Comparison of ENCODE assay signal across 10 mouse cellular contexts in the genomic region with DNA sequence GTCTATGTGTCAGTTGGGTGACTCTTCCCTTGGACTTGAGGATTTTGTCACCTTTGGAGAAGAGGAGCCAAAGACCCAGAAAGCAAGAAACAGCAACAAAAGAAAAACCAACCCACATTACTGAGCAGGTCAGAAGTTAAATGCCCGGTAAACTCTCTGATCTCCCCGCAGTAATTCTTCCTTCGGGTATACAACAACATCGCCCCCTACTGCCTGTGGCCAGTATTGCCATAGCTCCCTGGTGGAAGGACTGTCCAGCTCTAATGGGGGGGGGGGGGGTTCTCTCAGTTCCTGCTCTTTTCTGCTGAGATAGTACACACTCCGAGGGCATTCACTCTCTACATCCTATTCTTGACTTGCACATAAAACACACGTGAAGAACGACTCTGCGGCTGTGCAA. TPM values are rescaled to one million over a fixed set of nuclear protein-coding genes. Genes with fewer than 3 reads are reported as not detected.
DNase-seq lines count a peak whose midpoint lies in the region; ATAC-seq lines count a peak whose summit lies in the region.
"Had no signal": no experiment of that assay in that cellular context is flagged by ENCODE, and none has a peak within 500 bp of the region (broad histone marks: within the 10 kb centered on the region; RNA-seq: fewer than 3 reads in every experiment).

No protein-coding gene starts in this region.

- H3K9ac ChIP-seq in forebrain, embryonic 11.5 days (ENCODE audit: low read length), result no peak overlapping the region
- no peak overlapping the region for H3K9ac ChIP-seq in forebrain, embryonic 16.5 days (replicated peaks; ENCODE audit: low read depth, low read length)
- H3K9ac ChIP-seq: limb, embryonic 13.5 days had no signal

- no peaks in the 10 kb centered on the region for H3K9me3 ChIP-seq in forebrain, embryonic 11.5 days (ENCODE audit: control insufficient read depth, low read length)
- no peaks in the 10 kb centered on the region for H3K9me3 ChIP-seq in forebrain, embryonic 16.5 days (ENCODE audit: control insufficient read depth, low read length)
- H3K9me3 ChIP-seq: limb, embryonic 13.5 days had no signal

- H3K4me2 ChIP-seq in forebrain, embryonic 11.5 days (ENCODE audit: low read depth, low read length, severe bottlenecking), result no peak overlapping the region
- H3K4me2 ChIP-seq in forebrain, embryonic 16.5 days (ENCODE audit: low read length), result no peak overlapping the region

- intact Hi-C loops in left cerebral cortex, postnatal 4 days (cut with DNase I), result loop anchor here (5.0 kb wide), 1 partner anchor 144 kb away; no protein-coding TSS in a partner anchor
- intact Hi-C loops in left cerebral cortex, postnatal 36 days (cut with DNase I), result loop anchor here (1.0 kb wide), 1 partner anchor 145 kb away; no protein-coding TSS in a partner anchor

- H3K27ac ChIP-seq in forebrain, embryonic 11.5 days (ENCODE audit: low read depth, low read length), result no peak overlapping the region
- no peak overlapping the region for H3K27ac ChIP-seq in forebrain, embryonic 16.5 days (ENCODE audit: low read length)
- H3K27ac ChIP-seq: limb, embryonic 13.5 days had no signal

- no peaks in the 10 kb centered on the region for H3K36me3 ChIP-seq in forebrain, embryonic 11.5 days (ENCODE audit: control insufficient read depth, insufficient read depth, low read length)
- H3K36me3 ChIP-seq in forebrain, embryonic 16.5 days (ENCODE audit: control insufficient read depth, insufficient read depth), result no peaks in the 10 kb centered on the region
- H3K36me3 ChIP-seq: limb, embryonic 13.5 days had no signal

- H3K4me3 ChIP-seq in forebrain, embryonic 11.5 days (ENCODE audit: low read depth, low read length), result no peak overlapping the region
- no peak overlapping the region for H3K4me3 ChIP-seq in forebrain, embryonic 16.5 days (replicated peaks; ENCODE audit: low read length)

- H3K27me3 ChIP-seq in forebrain, embryonic 11.5 days (ENCODE audit: control insufficient read depth, insufficient read depth, low read length), result peaks cover 15% of the 10 kb centered on the region
- peaks cover 9% of the 10 kb centered on the region for H3K27me3 ChIP-seq in forebrain, embryonic 16.5 days (replicated peaks; ENCODE audit: control insufficient read depth, insufficient read depth, low read length)

- DNase-seq in forebrain, embryonic 11.5 days (ENCODE audit: low spot score), result peak; percentile 72
- peak; percentile 73 for DNase-seq in left cerebral cortex, postnatal 4 days
- DNase-seq in left cerebral cortex, postnatal 36 days (ENCODE audit: low spot score in 2 of 2), result no peak
- peak; percentile 65 for DNase-seq in ZHBTc4 (ENCODE audit: low read depth, low spot score)
- DNase-seq in kidney, postnatal 4 days, result peak; percentile 39 to 48
- peak; percentile 43 for DNase-seq in retina, postnatal 7 days (ENCODE audit: low read depth, low spot score)
- DNase-seq in urinary bladder, postnatal 36 days (ENCODE audit: low spot score in 2 of 2), result no peak

- whole genome bisulfite sequencing in forebrain, embryonic 11.5 days, result 30% methylated on average over 8 of the region's 8 CpGs
- 9% methylated on average over 8 of the region's 8 CpGs for WGBS in forebrain, embryonic 16.5 days

- no peaks in the 10 kb centered on the region; the same call in 1 of the 2 replicates for H3K4me1 ChIP-seq in forebrain, embryonic 11.5 days (replicated peaks; ENCODE audit: control insufficient read depth, insufficient read depth, low read length)
- H3K4me1 ChIP-seq in forebrain, embryonic 16.5 days (replicated peaks; ENCODE audit: control insufficient read depth, insufficient read depth, low read length), result 0 out of 2 replicates have a peak, but pooled peaks cover 3% of the 10 kb centered on the region

- ATAC-seq in forebrain, embryonic 11.5 days (replicated peaks; ENCODE audit: low FRiP score), result no peak
- no peak for ATAC-seq in forebrain, embryonic 16.5 days

RNA-seq across cellular contexts. Expression of a gene that starts 30.0 kb away (rescaled TPM):
- 0.07 and 0.08 TPM in 2 replicates for polyA plus RNA-seq in forebrain, embryonic 11.5 days (2014; fragmentation: Nextera tagmentation; extraction: Ambion mirVana)
- not detected in 2 replicates for polyA plus RNA-seq in forebrain, embryonic 16.5 days (2015; fragmentation: Nextera tagmentation; extraction: Ambion mirVana)
- under 1 TPM in 1 of 2 experiments, not detected in 1; 0.14 TPM for total RNA-seq in left cerebral cortex, postnatal 4 days (2021)
- total RNA-seq in left cerebral cortex, postnatal 36 days (2021), result not detected
- total RNA-seq: gastrocnemius, adult 8-10 months had no signal

Comparison
In these comparisons a context has a peak if more than half of its experiments do, and no peak if none do; other contexts are left out.
1. DNase-seq: peak in forebrain, embryonic 11.5 days (single experiment), left cerebral cortex, postnatal 4 days (single experiment), ZHBTc4 (single experiment), kidney, postnatal 4 days (2 of 2) and retina, postnatal 7 days (single experiment); none in left cerebral cortex, postnatal 36 days (0 of 2) and urinary bladder, postnatal 36 days (0 of 2).